Mouse (Mus musculus) hindbrain, embryonic 16.5 days (tissue): ENCODE data around the gene Ttll5. TPM values are rescaled to one million over a fixed set of nuclear protein-coding genes. Genes with fewer than 3 reads are reported as not detected.
A peak's percentile ranks its signal among the peaks of the same experiment; 100 is the strongest.

Source experiments
- ATAC-seq: fragments of 200-750 bp; cut with Nextera tagmentation; 2 replicates; pipeline ENCODE4 v1.8.0; 2017; ENCODE audit warnings: moderate TSS enrichment, moderate library complexity
- H3K27ac ChIP-seq: fragments of 300-500 bp; sonication (generic); 2 replicates; pipeline ENCODE4 v1.5.1; 2014; ENCODE audit warnings: low read depth, mild to moderate bottlenecking, control low read depth, low read length, moderate library complexity
- H3K27me3 ChIP-seq: fragments of 300-500 bp; sonication (generic); replicated peaks from 2 replicates; pipeline ENCODE4 v1.6.1; 2014; ENCODE audit warnings: low read length; ENCODE audit not compliant: control insufficient read depth, insufficient read depth
- H3K36me3 ChIP-seq: fragments of 300-500 bp; sonication (generic); 2 replicates; pipeline ENCODE4 v1.6.1; 2014; ENCODE audit warnings: mild to moderate bottlenecking, low read length, moderate library complexity, mixed read lengths; ENCODE audit not compliant: control insufficient read depth, insufficient read depth
- H3K4me1 ChIP-seq: fragments of 300-500 bp; sonication (generic); 2 replicates; pipeline ENCODE4 v1.6.1; 2014; ENCODE audit warnings: low read depth, low read length; ENCODE audit not compliant: control insufficient read depth, insufficient read depth
- H3K4me2 ChIP-seq: fragments of 300-500 bp; sonication (generic); 2 replicates; pipeline ENCODE4 v1.6.1; 2014; ENCODE audit warnings: mild to moderate bottlenecking, low read length, control low read depth, moderate library complexity
- H3K4me3 ChIP-seq: fragments of 300-500 bp; sonication (generic); 2 replicates; pipeline ENCODE4 v1.5.1; 2014; ENCODE audit warnings: mild to moderate bottlenecking, low read length, control low read depth, moderate library complexity
- H3K9ac ChIP-seq: fragments of 300-500 bp; sonication (generic); 2 replicates; pipeline ENCODE4 v1.6.1; 2014; ENCODE audit warnings: low read depth, mild to moderate bottlenecking, control low read depth, low read length, moderate library complexity
- H3K9me3 ChIP-seq: fragments of 300-500 bp; sonication (generic); 2 replicates; pipeline ENCODE4 v1.6.1; 2014; ENCODE audit warnings: mild to moderate bottlenecking, low read length, moderate library complexity; ENCODE audit not compliant: control insufficient read depth
- WGBS: fragments of 180-500 bp; shearing (Covaris S2); extraction: QIAGEN DNeasy Blood & Tissue Kit; methylation state at CpG from one replicate; pipeline ENCODE4 v1.1.7; 2014; 5-methylcytosine and 5-hydroxymethylcytosine counted together
- polyA plus RNA-seq: library from polyadenylated mRNA; unstranded; fragments of >200 nt; fragmentation: Nextera tagmentation; extraction: Ambion mirVana; gene quantifications from 2 replicates; pipeline ENCODE4 v1.2.1, GENCODE M21; 2015

The Ttll5 gene
- polyA plus RNA-seq, 1 experiment from 2014 or later, result 11.0 TPM

DNA sequence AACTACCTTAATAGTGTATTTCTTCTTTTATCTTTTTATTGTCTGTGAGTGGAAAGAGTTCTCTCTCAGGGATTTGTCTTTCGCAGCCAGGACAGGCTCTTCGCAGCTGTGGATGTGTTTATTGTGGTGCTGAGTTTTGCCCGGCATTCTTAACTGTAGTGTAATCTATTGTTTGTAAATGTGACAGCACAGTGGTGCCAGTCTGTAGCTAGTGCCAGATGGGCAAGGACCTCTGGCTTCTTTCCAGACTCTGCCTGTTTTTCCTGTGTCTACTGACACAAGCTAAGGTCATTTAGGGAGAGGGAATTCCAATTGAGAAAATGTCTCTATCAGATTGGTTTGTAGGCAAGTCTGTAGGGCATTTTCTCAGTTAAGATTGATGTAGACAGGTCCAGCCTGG, 6.2 kb downstream of the Ttll5 start:
- Histone ChIP-seq H3K27ac (no peak overlapping the region), H3K9ac (no peak overlapping the region), H3K9me3 (no peaks in the 10 kb centered on the region), H3K36me3 (peaks cover 3% of the 10 kb centered on the region), H3K27me3 (no peaks in the 10 kb centered on the region), H3K4me1 (peaks cover 2% of the 10 kb centered on the region), H3K4me3 (no peak overlapping the region), H3K4me2 (no peak overlapping the region)
- 64% methylated on average over 3 of the region's 3 CpGs for WGBS
- ATAC-seq, result no peak

DNA sequence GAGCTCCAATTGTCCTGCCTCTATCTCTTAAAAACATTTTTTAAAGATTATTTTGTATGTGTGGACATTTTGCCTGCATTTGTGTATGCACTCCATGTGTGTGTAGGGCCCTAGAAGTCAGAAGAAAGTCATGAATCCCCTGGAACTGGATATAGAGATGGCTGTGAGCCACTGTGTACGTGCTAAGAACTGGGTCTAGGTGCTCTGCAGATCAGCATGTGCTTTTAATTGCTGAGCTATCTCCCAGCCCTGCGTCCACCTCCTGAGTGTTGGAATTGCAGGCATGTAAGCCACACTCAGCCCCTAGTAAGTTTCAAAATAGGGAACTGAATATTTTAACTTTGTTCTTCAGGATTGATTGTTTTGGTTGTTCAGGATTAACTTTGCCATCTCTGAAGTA, 10.1 kb downstream of the Ttll5 start:
- H3K9ac ChIP-seq, result no peak overlapping the region
- no peak for ATAC-seq
- H3K9me3 ChIP-seq, result no peaks in the 10 kb centered on the region
- WGBS, result 92% methylated on average over 2 of the region's 2 CpGs
- peaks cover 3% of the 10 kb centered on the region for H3K36me3 ChIP-seq
- H3K27me3 ChIP-seq, result no peaks in the 10 kb centered on the region
- no peaks in the 10 kb centered on the region for H3K4me1 ChIP-seq
- H3K4me3 ChIP-seq, result no peak overlapping the region
- H3K27ac ChIP-seq, result no peak overlapping the region
- H3K4me2 ChIP-seq, result no peak overlapping the region

DNA sequence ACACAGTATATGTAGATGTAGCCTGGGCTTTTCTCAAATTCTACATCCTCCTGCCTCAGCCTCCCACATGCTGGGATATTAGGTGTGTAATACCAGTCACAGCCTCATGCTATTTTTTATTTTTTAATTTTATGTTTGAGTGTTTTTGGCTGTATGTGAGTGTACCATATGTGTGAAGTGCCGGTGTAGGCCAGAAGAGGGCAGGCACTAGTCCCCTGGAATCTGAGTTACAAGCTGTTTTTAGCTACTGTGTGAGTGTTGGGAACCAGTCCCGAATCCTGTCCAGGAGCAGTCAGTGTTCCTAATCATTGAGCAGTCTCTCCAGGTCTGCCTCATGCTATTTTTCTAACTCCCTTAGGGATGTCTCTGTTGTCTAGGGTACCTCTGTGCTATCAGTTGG, 13.3 kb downstream of the Ttll5 start:
- H3K4me2 ChIP-seq, result no peak overlapping the region
- no peak for ATAC-seq
- no peaks in the 10 kb centered on the region for H3K36me3 ChIP-seq
- WGBS, result 86% methylated on average over 2 of the region's 2 CpGs
- H3K9me3 ChIP-seq, result no peaks in the 10 kb centered on the region
- no peaks in the 10 kb centered on the region for H3K27me3 ChIP-seq
- H3K9ac ChIP-seq, result no peak overlapping the region
- no peak overlapping the region for H3K27ac ChIP-seq
- H3K4me3 ChIP-seq, result no peak overlapping the region
- no peaks in the 10 kb centered on the region for H3K4me1 ChIP-seq

DNA sequence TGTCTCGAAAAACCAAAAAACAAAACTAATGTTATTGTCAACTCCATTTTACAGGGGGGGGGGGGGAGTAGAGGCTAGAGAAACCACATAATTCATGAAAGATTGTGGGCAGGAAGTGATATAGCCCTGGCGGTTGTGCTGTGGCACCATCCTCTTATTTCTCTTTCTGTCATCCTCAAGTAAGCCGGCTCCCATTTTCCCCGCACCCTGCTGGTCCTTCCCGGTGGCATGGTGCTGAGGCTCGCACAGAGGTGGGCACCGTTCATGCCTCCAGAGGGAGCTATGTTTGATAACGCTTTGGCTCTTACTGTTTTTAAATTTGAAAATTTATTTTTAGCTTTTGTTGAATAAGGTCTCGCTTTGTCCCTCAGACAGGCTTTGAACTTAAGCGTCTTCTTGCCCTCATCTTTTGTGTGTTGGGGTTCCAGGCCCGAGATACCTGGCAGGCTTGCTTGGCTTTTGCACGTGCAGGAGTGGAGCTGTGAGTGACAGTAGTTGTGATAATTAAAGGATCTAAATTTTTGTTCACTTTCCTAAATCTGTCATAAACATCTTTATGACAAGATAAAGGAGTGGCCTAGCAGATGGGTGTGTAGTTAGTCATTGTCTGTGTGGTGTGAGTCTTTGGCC, 15.0 kb downstream of the Ttll5 start:
- ATAC-seq, result no peak
- WGBS, result 96% methylated on average over 12 of the region's 12 CpGs
- Histone ChIP-seq H3K4me2 (no peak overlapping the region), H3K4me3 (no peak overlapping the region), H3K27ac (no peak overlapping the region), H3K27me3 (no peaks in the 10 kb centered on the region), H3K36me3 (no peaks in the 10 kb centered on the region), H3K9ac (no peak overlapping the region), H3K9me3 (no peaks in the 10 kb centered on the region), H3K4me1 (no peaks in the 10 kb centered on the region)

DNA sequence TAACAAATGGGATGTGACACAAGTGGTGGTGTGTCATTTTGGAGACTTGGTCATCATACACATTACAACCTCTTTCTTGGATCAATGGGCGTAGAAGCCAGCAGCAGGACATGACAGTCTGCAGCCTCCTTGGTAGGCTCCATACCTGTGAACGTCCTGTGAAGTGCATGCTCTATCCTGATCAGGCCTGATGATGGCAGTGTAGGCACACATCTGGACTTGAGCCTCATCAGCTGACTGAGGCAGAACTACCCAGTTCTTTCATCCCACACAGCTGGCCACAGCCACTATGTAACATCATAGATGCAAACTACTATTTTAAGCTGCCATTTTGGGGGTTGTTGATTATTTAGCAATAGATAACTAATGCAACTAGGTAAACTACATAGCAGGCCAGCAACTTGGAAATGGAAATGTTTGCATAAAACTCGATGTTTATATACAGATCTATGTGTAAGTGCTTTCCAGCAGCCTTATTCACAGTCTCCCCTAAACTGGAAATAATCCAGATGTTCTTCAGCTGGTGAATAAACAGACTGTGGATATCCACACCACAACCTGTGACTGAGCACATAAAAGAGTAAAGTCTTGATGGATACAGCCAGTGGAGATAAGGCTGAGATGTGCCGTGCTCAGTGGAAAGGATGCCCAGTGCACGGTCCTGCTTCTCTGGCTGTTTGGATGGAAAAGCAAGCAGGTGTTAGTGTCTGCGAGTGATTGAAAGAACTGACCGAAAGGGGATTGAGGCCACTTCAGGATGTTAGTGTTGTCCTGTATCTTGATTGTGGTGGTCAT, 23.9 kb downstream of the Ttll5 start:
- 85% methylated on average over 7 of the region's 7 CpGs for WGBS
- peak; percentile 74; the same call in 1 of the 2 replicates for ATAC-seq
- no peaks in the 10 kb centered on the region for H3K9me3 ChIP-seq
- no peaks in the 10 kb centered on the region for H3K4me1 ChIP-seq
- no peak overlapping the region for H3K27ac ChIP-seq
- H3K4me2 ChIP-seq, result no peak overlapping the region
- H3K36me3 ChIP-seq, result peaks cover 4% of the 10 kb centered on the region; the same call in 1 of the 2 replicates
- no peaks in the 10 kb centered on the region for H3K27me3 ChIP-seq
- no peak overlapping the region for H3K4me3 ChIP-seq
- no peak overlapping the region for H3K9ac ChIP-seq

DNA sequence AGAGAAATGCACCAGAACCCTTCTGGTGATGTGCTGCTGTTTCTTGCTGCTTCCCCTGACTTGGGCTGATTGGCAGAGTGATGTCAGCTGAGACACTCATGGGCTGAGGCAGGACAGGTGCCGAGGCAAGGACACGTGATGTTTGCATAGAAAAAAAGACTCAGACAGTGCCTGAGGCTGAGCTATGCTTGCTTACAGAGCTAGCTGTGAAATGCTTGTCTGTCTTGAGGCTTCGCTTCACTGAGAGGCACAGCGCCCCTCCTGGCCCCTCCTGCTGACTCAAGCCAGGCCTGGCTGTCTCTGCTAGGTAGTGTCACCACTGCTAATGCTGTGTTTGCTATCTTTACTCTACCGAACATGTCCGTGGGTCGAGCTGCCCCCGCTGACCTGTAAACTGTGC, 26.2 kb downstream of the Ttll5 start:
- Histone ChIP-seq H3K4me1 (no peaks in the 10 kb centered on the region), H3K27me3 (no peaks in the 10 kb centered on the region), H3K27ac (no peak overlapping the region), H3K36me3 (peaks cover 4% of the 10 kb centered on the region; the same call in 1 of the 2 replicates), H3K9ac (no peak overlapping the region), H3K4me3 (no peak overlapping the region), H3K9me3 (no peaks in the 10 kb centered on the region), H3K4me2 (no peak overlapping the region)
- ATAC-seq, result no peak
- 89% methylated on average over 8 of the region's 8 CpGs for WGBS

DNA sequence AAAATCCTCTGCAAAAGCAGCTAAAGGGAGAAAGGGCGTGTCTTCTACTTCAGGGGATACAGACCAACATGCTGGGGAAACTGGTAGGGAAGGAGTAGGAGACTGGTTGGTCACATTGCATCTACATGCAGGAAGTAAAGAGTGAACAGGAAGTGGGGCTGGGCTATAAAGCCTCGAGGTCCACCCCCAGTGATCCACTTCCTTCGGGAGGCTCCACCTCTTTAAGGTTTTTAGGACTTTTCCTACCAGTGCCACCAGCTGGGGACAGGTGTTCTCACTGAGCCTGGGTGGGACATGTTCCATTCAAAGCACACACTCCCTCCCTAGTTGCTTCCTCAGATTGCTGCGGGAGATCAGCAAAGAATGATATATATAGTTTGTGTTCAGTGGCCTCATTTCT, 29.4 kb downstream of the Ttll5 start:
- Histone ChIP-seq H3K9ac (no peak overlapping the region), H3K36me3 (0 out of 2 replicates have a peak, but pooled peaks cover 5% of the 10 kb centered on the region), H3K4me1 (no peaks in the 10 kb centered on the region), H3K27ac (no peak overlapping the region), H3K9me3 (no peaks in the 10 kb centered on the region), H3K4me3 (no peak overlapping the region), H3K27me3 (no peaks in the 10 kb centered on the region), H3K4me2 (no peak overlapping the region)
- WGBS, result 80% methylated on average over 4 of the region's 4 CpGs
- ATAC-seq, result no peak

DNA sequence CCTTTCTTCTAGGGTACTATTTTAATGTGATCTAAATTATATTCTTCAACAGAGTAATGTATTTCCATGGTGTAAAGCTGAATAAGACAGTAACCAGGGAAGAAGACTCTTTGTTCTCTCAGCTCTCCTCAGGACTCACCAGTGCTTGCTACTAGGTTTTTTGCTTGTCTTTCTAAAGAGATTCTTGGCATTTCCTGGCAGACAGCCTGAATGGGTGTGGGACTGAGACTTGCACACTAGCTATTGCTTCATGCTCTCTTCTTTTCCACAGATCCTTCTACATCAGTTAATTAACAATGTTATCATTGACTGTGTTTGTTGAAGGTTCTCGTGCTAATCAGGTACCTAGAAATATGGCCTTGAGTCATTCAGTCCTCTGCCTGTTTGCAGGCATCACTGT, 29.8 kb downstream of the Ttll5 start:
- Histone ChIP-seq H3K27me3 (no peaks in the 10 kb centered on the region), H3K9ac (no peak overlapping the region), H3K36me3 (0 out of 2 replicates have a peak, but pooled peaks cover 5% of the 10 kb centered on the region), H3K4me1 (no peaks in the 10 kb centered on the region), H3K4me3 (no peak overlapping the region), H3K27ac (no peak overlapping the region), H3K9me3 (no peaks in the 10 kb centered on the region), H3K4me2 (no peak overlapping the region)
- WGBS, result 89% methylated on average over 1 of the region's 1 CpGs
- ATAC-seq, result no peak

DNA sequence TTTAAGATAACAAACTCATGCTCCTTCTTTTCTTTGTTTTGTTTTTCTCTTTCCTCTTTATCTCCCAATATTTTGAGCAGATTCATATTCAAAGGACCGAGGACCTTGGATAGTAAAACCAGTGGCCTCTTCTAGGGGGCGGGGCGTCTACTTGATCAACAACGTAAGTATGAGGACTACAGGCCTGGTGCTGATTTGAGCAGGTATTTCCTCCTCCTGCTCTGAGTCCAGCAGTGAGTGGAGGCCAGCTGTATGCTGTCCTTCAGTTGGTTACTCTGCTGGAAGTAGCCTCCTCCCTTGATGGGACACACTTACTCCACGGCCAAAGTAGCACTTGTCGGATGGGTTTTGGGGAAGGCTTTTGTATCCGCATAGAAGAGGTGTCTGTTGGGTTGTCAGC, 32.8 kb downstream of the Ttll5 start:
- ATAC-seq, result no peak
- Histone ChIP-seq H3K9ac (no peak overlapping the region), H3K27ac (no peak overlapping the region), H3K27me3 (no peaks in the 10 kb centered on the region), H3K36me3 (0 out of 2 replicates have a peak, but pooled peaks cover 3% of the 10 kb centered on the region), H3K9me3 (no peaks in the 10 kb centered on the region), H3K4me1 (no peaks in the 10 kb centered on the region), H3K4me2 (no peak overlapping the region), H3K4me3 (no peak overlapping the region)
- 93% methylated on average over 7 of the region's 7 CpGs for WGBS
